Mouse (Mus musculus) spleen, postnatal 10 days (tissue): ENCODE results near the gene Hhip.

Experiments
- DNase-seq, 2 experiments: peaks; one replicate each; pipeline ENCODE4 v3.0.0; 2021 to 2022; ENCODE audit warnings: low spot score in 2 of 2

The Hhip gene

DNA sequence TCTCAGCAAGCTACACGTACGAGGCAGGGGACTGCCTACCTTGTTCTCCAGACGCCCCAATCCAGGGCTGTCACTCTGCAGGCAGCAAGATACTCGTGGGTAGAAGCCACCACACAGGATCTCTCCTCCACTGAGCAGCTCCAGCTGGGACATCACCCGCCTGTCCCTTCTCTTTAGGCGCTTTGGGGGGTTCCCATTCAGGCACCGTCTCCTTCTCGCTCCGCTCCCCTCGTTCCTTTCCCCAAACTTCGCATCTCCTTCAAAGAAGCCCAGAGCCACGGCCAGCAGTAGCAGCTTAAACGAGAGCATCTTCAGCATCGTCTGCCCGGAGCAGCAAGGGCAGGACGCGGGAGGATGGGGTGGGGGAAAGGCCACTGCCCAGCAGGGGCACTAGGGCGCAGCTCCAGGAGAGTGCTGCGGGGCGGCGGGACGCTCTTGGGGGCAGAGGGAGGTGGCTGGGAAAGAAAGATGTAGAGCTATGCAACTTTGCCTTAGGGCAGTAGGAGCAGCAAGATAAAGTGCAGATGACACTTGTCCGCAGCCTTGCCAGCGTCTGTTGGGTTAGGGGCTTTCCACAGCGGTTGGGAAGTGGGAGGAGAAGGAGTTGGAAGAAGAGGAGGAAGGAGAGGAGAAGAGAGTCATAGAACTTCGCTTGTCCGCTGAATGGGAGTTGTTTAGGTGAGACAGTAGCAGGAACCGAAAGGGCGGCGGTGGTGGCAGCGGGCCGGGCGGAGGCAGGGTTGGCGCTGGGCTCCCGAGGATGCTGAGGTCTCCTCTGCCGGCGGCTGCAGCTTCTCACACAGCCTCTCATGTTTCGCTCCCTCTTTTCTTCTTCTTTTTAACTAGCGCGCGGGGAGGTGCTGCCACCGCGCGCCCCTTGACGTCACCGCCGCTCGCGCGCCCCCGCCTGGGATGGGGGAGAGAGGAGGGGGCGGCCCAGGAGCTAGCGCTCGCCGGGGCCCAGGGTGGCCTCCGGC is at the start of gene Hhip:
TSS of gene Hhip (minus strand) at position 809 of the 977 bp plus-strand sequence.
- DNase-seq: peak in 1 of 2 experiments; percentile 33

DNA sequence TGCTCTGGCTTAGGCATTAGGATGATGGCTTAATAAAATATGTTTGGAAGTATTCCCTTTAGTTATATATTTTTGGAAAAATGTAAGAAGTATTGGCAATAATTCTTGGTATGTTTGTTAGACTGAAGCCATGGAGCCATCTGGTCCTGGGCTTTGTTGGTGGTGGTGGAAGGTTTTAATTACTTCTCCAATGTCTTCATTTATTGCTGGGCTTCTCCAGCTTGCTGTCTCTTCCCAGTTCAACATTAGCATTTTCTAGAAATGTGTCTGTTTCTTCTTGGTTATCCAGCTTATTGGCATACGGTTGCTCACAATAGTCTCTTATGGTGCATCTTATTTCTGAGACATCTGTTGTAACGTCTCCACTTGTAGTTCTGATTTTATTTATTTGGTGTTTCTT is 29.2 kb upstream of the Hhip start:
- no peak for DNase-seq

DNA sequence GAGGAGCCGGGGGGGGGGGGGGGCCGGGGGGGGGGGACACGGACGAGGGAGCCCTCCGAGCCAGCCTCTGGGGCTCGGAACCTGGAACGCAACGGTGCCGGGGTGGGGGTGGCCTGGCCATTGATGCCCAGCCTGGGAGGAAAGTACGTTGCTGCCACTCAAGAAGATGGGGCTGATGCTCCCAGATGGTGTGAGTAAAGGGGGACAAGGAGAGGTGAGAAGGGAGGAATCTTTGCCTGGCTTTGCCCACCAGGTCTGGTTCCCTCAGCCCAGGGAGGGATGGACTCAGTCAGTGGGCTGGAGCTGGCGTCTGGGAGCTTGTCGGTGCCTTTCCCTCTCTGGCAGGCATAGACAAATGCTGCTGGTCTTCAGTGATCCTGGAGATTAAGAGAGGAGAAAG is 387 bp upstream of the Hhip start:
- DNase-seq: no peak

DNA sequence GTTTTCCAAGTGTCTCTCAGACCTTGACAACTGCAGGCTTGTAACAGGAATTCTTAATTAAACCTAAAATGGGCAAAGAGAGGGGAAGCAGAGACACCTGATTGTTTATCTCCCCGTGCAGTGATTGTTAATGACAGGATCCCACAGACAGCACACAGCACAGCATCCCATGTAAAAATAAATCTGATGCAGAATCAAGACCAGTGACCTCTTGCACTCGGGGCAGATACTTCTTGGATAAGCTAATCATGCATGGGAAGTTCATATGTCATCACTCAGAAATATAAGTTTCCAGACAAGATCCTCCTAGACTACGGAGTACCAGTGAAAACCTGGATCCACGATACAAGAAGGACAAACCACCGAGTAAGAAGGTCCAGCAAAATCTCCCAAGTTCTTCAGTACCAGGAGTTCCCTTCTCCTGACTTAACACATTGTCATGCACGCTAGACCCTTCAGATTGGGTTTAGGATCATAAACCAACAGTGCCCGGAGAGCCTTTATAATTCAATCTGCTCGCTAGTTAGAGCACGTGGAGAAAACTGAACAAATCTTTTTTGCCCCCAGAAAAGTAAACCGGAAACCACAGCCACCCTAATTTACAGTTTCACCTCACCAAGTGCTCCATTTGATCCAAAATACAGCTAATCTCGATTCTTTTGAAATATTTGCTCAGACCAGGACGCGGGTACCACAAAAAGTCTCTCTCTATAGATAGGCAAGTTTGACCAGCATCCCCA is 1.3 kb downstream of the Hhip start:
- no peak for DNase-seq

DNA sequence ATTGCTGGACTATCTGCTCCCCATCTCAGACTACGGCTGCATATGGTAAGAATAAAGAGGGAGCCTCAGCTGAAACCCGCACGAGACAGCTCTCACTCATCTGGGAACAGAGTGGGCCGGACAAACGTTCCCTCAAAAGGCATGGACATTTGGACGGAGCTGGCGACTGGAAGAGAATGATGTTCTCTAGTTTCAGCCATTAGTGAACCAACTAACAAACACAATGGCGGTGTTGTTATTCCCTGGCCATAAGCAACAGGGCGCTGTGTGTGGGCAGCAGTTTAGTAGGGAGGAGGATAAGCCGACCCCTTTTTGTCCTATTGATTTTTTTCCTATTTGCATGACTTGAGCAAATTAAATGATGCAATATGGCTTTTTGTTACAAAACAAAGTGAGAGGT is 2.0 kb downstream of the Hhip start:
- DNase-seq: no peak

DNA sequence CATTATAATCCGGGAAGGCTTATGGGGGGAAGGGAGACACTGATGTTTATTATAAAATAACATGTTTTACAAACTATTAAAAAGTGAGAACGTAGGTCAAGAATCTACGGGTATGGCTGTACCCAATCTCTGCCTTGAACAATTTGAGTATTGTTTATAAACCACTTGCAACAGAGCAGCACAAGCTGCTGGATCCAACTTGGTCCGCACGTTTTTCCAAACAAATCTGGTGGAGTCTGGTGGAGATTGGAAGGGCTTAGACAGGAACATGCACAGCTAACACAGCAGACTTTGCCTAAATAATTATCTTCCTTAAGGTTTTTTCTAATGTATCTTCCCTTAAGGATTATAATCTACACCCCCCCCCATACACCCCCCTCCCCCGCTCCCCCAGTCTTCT is 2.7 kb downstream of the Hhip start:
- no peak for DNase-seq

DNA sequence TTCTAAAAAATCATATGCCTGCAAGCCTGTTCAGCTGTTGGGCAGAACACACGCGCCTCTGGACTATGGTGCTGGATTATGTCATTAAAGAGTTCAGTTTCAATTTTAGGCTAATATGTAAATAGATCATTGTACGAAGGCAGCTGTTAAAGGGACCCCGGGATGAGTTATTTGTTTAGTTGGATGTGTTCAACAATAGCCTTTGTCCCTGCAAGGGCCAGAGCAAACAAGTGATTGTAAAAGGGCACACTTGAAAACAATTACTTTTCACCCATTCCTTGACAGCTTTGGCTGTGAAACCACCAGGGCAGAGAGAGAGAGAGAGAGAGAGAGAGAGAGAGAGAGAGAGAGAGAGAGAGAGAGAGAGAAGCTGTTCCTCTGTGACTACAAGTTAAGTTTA is 3.6 kb downstream of the Hhip start:
- no peak for DNase-seq

DNA sequence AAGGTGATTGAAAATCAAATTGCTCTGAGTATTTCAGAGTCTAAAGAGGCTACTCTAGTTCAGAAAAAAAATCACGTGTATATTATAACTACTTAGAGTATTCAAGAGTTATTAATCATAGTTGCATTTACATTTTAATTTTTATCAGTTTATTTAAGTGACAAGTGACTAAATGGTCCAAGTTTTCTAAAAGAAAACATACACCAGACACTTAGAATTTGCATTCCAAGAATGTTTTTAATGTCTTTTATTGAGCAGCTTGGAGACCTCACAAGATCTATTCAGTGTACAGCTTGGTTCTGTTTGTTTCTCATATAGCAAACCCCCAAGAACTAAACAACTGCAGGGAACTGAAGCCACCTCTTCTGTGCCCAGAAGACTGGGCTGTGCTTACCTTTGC is 5.0 kb downstream of the Hhip start:
- DNase-seq: no peak

DNA sequence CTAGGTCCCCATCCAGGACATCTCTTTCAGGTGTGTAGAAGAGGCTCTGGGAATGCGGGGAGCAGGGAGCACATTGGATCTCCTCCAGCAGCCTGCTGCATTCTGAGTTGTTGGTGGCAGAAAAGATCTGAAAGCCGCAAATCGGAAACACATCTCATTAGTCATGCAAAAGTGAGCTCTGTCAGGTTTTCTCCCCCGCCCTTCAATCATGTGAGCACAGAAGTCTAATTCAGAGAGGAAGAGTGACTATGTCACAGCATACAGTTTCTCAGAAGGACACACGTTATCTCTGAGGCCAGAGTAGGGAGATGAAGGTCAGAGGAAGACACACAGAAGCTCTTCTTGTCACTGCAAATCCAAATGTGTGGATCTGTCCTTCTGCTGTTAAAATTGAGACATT is 6.3 kb downstream of the Hhip start:
- no peak for DNase-seq

DNA sequence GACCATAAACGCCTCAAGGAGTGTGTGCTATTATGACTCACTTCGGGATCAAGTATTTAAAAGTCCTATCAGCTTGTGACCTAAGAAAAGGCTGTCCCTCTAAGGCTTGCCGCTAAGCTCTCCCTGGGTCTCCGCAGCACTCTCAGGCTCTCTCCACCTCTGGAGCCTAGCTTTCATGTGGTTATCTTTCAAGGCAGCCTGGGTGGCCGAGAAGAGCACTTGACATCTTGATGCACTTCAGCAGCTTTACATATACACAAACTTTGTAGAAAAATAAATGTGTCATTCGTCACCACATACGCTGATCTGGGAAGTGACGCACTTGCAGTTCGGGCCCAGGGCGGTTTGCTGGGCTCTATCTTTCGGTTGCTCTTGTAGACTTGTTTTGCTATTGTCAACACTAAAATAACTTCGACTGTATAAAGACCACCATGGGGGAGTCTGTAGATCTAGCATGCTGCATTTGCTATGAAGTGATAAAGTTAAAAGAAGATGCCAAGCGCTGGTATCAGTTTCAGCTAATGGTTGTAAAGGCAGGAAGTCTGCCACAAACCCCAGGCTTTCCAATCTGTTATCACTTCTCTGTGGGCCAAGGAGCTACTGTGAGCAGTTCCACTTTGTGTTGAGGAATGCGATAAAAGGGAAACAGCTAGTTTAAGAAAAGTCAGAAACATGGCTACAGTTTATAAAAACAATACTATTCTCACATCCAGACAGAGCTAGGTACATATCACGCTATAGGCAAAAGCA is 8.4 kb downstream of the Hhip start:
- DNase-seq: no peak

DNA sequence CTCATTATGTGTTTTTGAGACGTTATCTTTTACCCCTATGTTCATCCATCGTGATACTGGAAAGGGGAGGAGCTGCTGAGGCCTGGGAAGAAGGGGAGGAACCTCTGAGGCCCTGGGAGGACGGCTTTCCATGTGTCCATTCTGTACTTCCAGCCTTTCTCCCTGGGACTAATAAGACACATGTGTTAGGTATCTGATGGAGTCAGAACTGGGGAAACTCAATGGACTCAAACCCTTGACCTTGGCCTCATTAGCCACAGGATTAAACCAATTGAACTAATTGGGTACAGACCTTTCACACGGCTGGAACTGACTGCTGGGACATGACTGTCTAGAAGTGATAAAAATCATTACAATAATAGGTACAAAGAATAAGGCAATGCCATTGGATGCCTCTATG is 9.6 kb downstream of the Hhip start:
- DNase-seq: no peak

DNA sequence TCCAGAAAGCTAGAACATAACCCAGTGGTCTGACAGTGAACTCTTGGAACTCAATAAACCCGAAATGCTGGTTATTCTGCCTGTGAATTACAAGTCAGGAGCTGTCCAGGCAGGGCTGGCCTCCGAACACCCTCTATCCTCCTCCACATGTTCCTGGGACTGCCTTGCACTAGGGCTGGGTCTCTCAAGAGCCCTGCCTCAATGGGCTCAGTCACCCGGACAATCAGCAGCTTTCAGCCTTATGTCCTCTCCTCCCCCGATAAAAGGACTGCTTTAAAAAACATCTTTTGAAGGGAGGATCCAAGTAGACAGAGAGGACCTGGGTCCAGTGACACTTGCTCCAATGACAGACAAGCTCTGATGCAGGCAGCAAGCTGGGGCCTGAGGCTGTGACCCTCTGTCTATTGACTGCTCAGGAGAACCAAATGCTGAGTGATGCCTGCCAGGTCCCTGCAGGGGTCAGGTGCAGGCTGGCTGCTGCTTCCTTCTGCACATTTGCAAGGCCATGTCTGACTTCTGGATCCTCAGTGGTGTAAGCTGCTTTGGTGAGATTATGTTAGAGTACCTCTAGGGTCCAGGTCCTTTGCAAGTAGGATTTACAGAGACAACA is 20.1 kb downstream of the Hhip start:
- no peak for DNase-seq

DNA sequence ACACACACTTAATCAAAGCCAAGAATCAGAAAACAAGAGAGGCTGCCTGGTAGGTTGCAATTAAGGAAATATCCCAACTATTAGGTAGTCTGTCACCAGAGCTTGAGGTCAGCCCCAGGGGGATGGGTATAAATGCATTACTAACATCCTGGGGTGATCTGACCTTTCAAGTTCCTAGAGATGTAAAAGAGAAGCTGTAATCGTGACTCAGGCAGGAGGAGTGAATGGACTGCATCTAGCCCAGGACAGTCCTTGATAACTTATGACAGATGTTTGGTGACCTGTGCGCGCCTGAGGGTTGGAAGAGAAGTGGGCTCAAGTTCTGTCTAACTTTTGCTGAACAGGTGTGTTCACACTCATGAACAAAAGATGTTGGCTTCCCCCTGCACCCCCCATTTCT is 25.2 kb downstream of the Hhip start:
- no peak for DNase-seq

DNA sequence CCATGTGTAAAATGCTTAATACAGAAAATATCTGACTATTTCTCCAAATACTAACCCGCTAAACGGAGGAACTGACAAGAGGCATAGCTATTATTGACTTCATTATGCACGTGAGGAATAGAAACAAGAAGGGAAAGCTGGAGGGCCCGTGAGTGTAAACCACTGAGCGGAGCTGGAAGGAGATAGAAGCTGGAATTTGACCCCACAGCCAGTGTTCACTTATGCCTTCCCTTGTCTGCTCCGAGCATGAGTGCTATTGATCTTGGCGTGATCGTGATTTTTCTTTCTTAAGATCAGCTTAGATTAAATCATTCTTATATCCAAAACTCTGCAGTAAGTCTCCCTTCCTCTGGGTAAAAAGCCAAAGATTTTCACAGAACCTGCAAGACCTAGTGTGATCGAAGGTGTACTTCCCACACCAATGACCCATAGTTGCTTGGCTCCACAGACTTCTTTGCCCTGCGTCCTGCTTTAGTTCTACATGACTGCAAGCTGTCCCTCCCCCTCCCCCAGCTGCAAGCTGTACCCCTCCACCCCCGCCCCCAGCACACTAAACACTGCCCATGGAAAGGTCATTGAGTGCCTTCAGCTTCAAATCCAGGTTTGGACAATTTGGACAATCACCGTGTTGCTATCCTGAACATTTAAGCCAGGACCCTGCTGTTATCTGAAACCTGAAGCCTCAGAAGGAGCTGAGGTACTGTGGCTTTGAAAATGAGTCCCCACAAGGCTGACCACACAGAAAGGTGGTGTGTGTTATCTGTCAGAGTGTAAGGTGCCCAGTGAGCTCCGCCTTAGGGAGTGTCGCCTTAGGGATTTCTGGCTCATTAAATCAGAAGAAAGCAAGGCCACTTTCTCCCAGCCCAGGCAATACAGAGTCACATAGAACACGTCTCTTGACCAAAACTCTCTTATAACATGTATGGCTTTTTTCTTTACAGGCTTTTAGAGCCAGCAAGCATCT is 26.2 kb downstream of the Hhip start:
- no peak for DNase-seq

DNA sequence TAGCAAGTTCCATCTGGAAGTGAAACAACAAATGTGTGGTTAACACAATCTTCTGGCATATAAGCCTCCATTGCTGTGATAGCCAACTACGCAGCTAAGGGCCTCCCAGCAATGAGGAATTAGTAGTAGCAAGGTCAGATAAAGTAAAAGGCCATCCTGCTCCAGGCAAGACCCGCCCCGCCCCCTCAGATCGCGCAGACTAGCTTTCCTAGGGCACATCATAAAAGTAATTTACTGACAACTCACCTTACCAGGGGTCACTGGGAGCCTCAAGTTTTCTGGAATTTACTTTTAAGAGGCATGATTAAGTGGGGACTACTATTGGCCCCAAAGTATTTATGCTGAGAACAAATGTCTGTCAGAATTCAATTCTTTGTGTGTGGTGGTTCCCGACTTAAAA is 28.2 kb downstream of the Hhip start:
- no peak for DNase-seq

DNA sequence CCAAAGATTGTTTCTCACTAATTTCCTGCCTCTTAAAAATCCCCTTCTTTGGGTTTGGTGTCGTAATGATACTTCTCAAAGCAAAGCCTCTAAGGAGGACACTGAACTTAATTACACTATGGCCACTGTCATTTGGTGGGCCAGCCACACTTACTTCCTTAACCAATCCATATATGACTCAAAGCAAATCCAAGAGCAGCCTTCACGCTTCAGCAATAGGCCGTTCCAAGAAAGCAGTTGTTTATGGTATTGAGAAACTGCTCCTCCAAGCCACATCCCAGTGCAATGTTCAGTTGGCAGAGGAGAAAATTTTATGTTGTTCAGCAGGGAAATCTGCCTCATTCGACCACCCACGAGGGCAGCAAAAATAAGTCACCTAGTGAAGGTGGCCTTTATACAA is 37.3 kb downstream of the Hhip start:
- DNase-seq: no peak

DNA sequence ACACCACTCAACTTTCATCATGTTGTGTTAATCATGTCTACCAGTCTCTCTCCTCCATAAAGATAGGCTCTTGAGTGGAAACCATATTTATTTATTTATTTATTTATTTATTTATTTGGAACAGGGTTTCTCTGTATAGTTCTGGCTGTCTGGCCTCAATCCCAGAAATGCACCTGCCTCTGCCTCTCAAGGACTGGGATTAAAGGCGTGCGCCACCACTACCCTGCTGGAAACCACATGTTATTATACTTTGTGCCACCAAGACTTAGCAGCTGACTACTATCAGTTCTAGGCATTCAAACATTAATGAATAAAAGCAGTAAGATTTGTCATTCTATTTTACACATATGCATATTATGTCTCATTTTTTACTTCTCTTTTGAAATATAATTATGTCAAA is 42.0 kb downstream of the Hhip start:
- no peak for DNase-seq

DNA sequence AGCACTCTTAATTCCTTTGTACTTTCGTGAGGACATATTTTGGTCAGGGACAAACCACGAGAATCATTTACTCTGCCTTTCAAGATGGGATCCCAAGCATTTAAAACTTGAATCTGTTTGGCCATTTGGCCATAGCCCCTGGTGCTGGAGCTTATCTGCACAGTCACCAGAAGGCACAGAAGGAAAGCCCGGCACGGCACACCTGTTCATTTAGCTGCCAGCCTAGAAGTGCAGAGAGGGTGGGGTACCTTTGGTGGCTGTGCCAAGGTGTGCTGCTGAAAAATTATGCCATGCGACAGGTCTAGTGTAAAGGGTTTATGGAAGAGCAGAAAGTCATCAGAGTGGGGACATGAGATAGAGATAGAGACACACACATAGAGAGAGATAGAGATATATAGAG is 53.4 kb downstream of the Hhip start:
- DNase-seq: no peak

DNA sequence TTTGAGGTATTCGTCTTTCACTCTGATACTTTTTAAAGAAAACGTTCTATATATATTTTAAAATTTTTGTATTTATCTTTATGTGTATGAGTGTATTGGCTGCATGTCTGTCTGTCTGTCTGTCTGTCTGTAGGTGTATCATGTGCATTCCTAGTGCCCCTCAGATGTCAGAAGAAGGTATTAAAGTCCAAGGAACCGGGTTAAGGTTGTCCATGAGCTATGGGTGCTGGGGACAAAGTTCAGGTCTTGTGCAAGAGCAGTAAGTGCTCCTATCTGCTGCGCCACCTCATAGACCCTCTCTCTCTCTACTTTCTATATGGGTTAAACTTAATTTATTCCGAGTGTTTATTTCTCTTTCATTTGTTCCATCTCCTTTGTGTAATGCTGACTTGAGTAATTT is 55.5 kb downstream of the Hhip start:
- no peak for DNase-seq

DNA sequence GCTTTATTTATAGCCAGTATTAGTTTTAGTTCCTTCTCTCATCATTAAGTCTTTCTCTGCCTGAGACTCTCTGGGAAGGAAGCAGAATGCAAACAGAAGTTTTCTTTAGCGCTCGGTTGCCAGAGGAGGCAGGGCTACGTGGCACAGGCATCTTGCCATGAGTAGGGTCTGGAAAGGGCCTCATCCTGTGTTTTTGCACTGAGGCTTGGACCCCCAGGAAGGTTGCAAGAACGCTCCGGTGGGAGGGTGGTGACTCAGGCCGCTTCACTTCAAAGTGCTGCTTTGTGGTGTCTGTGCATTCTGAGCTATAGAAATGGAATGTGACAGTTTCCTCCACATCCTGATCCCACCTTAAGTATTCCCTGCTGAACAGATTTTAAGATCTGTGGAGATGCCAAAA is 62.7 kb downstream of the Hhip start:
- no peak for DNase-seq

DNA sequence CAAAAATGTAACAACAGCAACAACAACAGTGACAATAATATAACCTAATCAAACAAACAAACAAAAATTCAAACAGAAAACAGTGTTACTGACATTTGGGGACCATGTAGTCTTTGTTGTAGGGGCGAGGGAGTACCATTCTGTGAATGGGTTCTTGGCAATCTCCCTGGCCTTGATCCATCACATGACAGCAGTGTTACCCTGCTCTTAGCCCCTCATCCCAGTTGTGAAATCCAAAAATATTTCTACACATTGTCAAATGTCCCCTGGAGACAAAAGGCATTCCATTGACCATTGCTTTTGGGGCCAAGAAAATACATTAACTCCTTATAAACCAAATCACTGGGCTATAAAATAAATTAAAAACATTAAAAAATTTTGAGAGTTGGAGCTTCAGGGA is 64.3 kb downstream of the Hhip start:
- no peak for DNase-seq
